Mouse (Mus musculus) CH12.LX (cell line): ENCODE measurements around the gene Ndufv3. TPM values are rescaled to one million over a fixed set of nuclear protein-coding genes. Genes with fewer than 3 reads are reported as not detected.
A peak's percentile ranks its signal among the peaks of the same experiment; 100 is the strongest.

Source experiments
- DNase-seq: peaks from one replicate; pipeline ENCODE4 v3.0.0-alpha.2; 2013; ENCODE audit errors: extremely low read depth
- H3K27ac ChIP-seq: 2 replicates; pipeline ENCODE4 v1.5.1; 2012; ENCODE audit warnings: low read depth, mild to moderate bottlenecking, control low read depth, moderate library complexity; ENCODE audit not compliant: insufficient read depth
- H3K27me3 ChIP-seq: replicated peaks from 2 replicates; pipeline ENCODE3; 2012; ENCODE audit warnings: inconsistent platforms
- H3K36me3 ChIP-seq, 2 experiments: replicated peaks in 1 of 2; 2 replicates each; pipeline versions ENCODE3 to v1.6.1; 2012; ENCODE audit warnings: inconsistent platforms in 1 of 2, low read length in 1 of 2, mild to moderate bottlenecking in 1 of 2, mixed read lengths in 1 of 2, moderate library complexity in 1 of 2; ENCODE audit not compliant: control insufficient read depth in 1 of 2, insufficient read depth in 1 of 2
- H3K4me1 ChIP-seq, 2 experiments: 2 replicates each; pipeline ENCODE4 v1.6.1; 2012; ENCODE audit warnings: inconsistent platforms in 1 of 2, moderate library complexity in 1 of 2; ENCODE audit not compliant: insufficient read depth in 2 of 2, control insufficient read depth in 1 of 2
- H3K4me2 ChIP-seq: 2 replicates; pipeline ENCODE4 v1.6.1; 2012; ENCODE audit warnings: low read depth, mild to moderate bottlenecking, control low read depth; ENCODE audit not compliant: poor library complexity, insufficient read depth, severe bottlenecking
- H3K4me3 ChIP-seq, 3 experiments: fragments of 150-350 bp in 1 of 3; sonication (generic) in 1 of 3; replicated peaks in 1 of 3; 2 replicates each; pipeline versions ENCODE3 to v1.5.1; 2011 to 2012; ENCODE audit warnings: low read depth in 2 of 3, low read length in 2 of 3, mild to moderate bottlenecking in 2 of 3, moderate library complexity in 2 of 3, control low read depth in 1 of 3, improper control_type of control experiment in 1 of 3, inconsistent platforms in 1 of 3, mixed read lengths in 1 of 3; ENCODE audit not compliant: poor library complexity in 1 of 3
- H3K79me2 ChIP-seq: replicated peaks from 2 replicates; pipeline ENCODE4 v1.6.1; 2012; ENCODE audit warnings: mild to moderate bottlenecking, moderate library complexity; ENCODE audit not compliant: control insufficient read depth, poor library complexity, insufficient read depth, severe bottlenecking; ENCODE audit errors: extremely low read depth
- H3K9ac ChIP-seq: 2 replicates; pipeline ENCODE4 v1.6.1; 2012; ENCODE audit warnings: low read depth, mild to moderate bottlenecking, control low read depth, moderate library complexity; ENCODE audit not compliant: insufficient read depth
- H3K9me3 ChIP-seq: replicated peaks from 2 replicates; pipeline ENCODE3; 2012; ENCODE audit warnings: low read length, inconsistent platforms, mixed read lengths
- BHLHE40 ChIP-seq: IDR thresholded peaks from 2 replicates; pipeline ENCODE4 v1.6.1; 2011; ENCODE audit warnings: mild to moderate bottlenecking, low read depth, low read length, improper control_type of control experiment
- CHD2 ChIP-seq: IDR thresholded peaks from 2 replicates; pipeline ENCODE4 v1.6.1; 2011; ENCODE audit warnings: low read length, improper control_type of control experiment
- ELF1 ChIP-seq: IDR thresholded peaks from 2 replicates; pipeline ENCODE4 v1.6.1; 2014; ENCODE audit warnings: low read depth, mild to moderate bottlenecking, inconsistent platforms, low read length, improper control_type of control experiment
- EP300 ChIP-seq: IDR thresholded peaks from 2 replicates; pipeline ENCODE4 v1.6.1; 2011; ENCODE audit warnings: low read length, improper control_type of control experiment
- HCFC1 ChIP-seq: IDR thresholded peaks from 2 replicates; pipeline ENCODE4 v1.6.1; 2012; ENCODE audit warnings: low read depth, mild to moderate bottlenecking, inconsistent platforms, low read length, improper control_type of control experiment
- MAX ChIP-seq: IDR thresholded peaks from 2 replicates; pipeline ENCODE4 v1.6.1; 2011; ENCODE audit warnings: low read length, improper control_type of control experiment
- MXI1 ChIP-seq: IDR thresholded peaks from 2 replicates; pipeline ENCODE4 v1.6.1; 2011; ENCODE audit warnings: mild to moderate bottlenecking, low read depth, low read length, improper control_type of control experiment
- MYC ChIP-seq: IDR thresholded peaks from 2 replicates; pipeline ENCODE4 v1.6.1; 2011; ENCODE audit warnings: low read depth, mild to moderate bottlenecking, improper control_type of control experiment, low read length
- NELFE ChIP-seq: IDR thresholded peaks from 2 replicates; pipeline ENCODE4 v1.6.1; 2011; ENCODE audit warnings: low read depth, low read length, improper control_type of control experiment
- POLR2A ChIP-seq: IDR thresholded peaks from 2 replicates; pipeline ENCODE4 v1.6.1; 2011; ENCODE audit warnings: low read depth, mild to moderate bottlenecking, improper control_type of control experiment, low read length
- POLR2AphosphoS2 ChIP-seq: IDR thresholded peaks from 2 replicates; pipeline ENCODE4 v1.6.1; 2011; ENCODE audit warnings: low read depth, low read length, improper control_type of control experiment
- RCOR1 ChIP-seq: conservative IDR thresholded peaks from 2 replicates; pipeline ENCODE4 v1.6.1; 2012; ENCODE audit warnings: low read depth, mild to moderate bottlenecking, inconsistent platforms, low read length, improper control_type of control experiment
- SIN3A ChIP-seq: IDR thresholded peaks from 2 replicates; pipeline ENCODE4 v1.6.1; 2012; ENCODE audit warnings: low read length, improper control_type of control experiment, inconsistent platforms
- TBP ChIP-seq: conservative IDR thresholded peaks from 2 replicates; pipeline ENCODE4 v1.6.1; 2011; ENCODE audit warnings: low read depth, low read length, improper control_type of control experiment
- TCF12 ChIP-seq: IDR thresholded peaks from 2 replicates; pipeline ENCODE4 v1.6.1; 2014; ENCODE audit warnings: low read depth, mild to moderate bottlenecking, inconsistent platforms, low read length, improper control_type of control experiment
- USF1 ChIP-seq: IDR thresholded peaks from 2 replicates; pipeline ENCODE4 v1.6.1; 2014; ENCODE audit warnings: low read depth, mild to moderate bottlenecking, inconsistent platforms, low read length, improper control_type of control experiment
- ZC3H11A ChIP-seq: IDR thresholded peaks from 2 replicates; pipeline ENCODE4 v1.6.1; 2012; ENCODE audit warnings: low read depth, mild to moderate bottlenecking, inconsistent platforms, low read length, improper control_type of control experiment
- ZKSCAN1 ChIP-seq: IDR thresholded peaks from 2 replicates; pipeline ENCODE4 v1.6.1; 2012; ENCODE audit warnings: low read depth, inconsistent platforms, low read length, improper control_type of control experiment, borderline replicate concordance
- ZMIZ1 ChIP-seq: IDR thresholded peaks from 2 replicates; pipeline ENCODE4 v1.6.1; 2012; ENCODE audit warnings: low read depth, mild to moderate bottlenecking, inconsistent platforms, low read length, improper control_type of control experiment
- dilution Hi-C: fragments of 300-500 bp; cut with MboI; formaldehyde crosslinking; loops from 2 replicates; pipeline ENCODE4 v1.14.3; 2020; ENCODE audit warnings: low sequenced_read_pairs; ENCODE audit not compliant: extremely low pct_unique_long_range_greater_than_20kb, extremely low pct_ligation_motif_present
- in situ Hi-C: fragments of 300-500 bp; cut with MboI; formaldehyde crosslinking; loops from 3 replicates; pipeline ENCODE4 v1.14.3; 2019; ENCODE audit warnings: low sequenced_read_pairs, low pct_ligation_motif_present, low pct_unique_long_range_greater_than_20kb, mixed read lengths
- polyA plus RNA-seq: library from polyadenylated mRNA; unstranded; fragments of >175 nt; gene quantifications from 2 replicates; pipeline ENCODE4 v1.2.1, GENCODE M21; 2012; ENCODE audit warnings: low read depth; ENCODE audit not compliant: insufficient read length
- total RNA-seq, 2 experiments: library from RNA; depleted of rRNA; stranded (reverse); fragments of 300-350 nt in 1 of 2; fragments of >200 nt in 1 of 2; gene quantifications; 2 replicates each; pipeline ENCODE4 v1.2.3; 2012 to 2014

Gene Ndufv3
- total and polyA plus RNA-seq, 3 experiments, result 292 to 409 (median 298) TPM

DNA sequence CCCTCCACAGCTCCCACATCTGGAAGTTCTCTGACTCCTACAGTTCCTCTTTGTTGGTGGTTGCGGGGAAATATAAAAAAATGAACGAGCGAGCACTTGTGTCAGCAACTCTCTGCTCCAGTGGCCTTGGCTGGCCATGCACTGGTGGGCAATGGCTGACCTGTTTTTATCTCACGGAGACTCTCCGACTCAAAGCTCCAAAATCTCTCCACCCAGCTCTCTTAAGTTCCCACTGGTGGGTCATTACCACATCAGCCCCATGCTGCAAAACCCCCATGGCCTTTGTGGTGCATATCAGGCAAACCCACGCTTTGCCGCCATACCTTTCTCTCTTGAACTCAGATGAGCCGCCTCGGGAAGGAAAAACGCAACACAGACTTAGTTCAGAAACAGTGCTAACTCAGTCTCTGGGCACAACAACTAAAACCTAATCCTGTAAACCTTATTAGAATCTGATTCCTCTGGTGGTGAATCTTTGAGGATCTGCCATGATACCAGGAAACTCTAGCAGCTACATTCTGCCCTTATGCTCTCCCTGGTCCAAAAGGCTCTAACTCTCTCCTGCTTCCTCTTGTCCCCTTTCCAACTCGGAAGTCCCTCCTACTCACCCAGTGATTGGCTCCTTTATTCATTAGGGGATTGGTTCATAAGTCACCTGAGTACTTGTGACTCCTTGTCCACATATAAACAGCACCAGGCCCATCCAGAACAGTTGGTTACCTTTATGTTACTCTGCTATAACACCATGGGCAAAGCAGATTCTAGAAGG is 39.3 kb downstream of the Ndufv3 start:
- peak overlapping the region; percentile 95 for H3K9ac ChIP-seq

DNA sequence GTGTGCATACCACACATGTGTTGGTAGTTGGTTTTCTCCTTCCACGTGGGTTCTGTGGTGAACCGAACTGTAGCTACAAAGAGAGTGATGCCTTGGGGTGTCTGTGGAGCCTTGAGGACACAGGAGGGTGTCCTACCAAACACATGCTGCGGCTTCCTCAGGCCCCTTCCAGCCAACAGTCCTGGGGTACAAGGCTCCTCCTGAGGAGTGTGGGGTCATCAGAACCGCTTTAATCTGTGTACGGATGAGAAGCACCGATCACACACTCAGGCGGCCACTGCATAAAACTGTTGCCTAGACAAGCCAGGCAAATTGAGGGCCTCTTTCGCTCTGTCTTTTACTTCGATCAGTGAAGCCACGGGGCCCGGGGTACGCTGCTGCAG is 43.7 kb downstream of the Ndufv3 start:
- TF ChIP-seq ZC3H11A, result no peak
- TF ChIP-seq MYC, result peak; percentile 40; the same call in 1 of the 2 replicates
- no peak for TF ChIP-seq SIN3A
- TF ChIP-seq HCFC1, result no peak
- TF ChIP-seq MXI1, result peak; percentile 34; the same call in 1 of the 2 replicates
- TF ChIP-seq EP300, result no peak
- TF ChIP-seq, all 38 proteins: peak for 2
- peaks cover 0 to 10% of the 10 kb centered on the region in 2 experiments for H3K36me3 ChIP-seq
- DNase-seq, result peak; percentile 26
- no peaks in the 10 kb centered on the region for H3K9me3 ChIP-seq
- peak overlapping the region; percentile 91 for H3K9ac ChIP-seq
- dilution Hi-C loops, result no loop called here
- H3K79me2 ChIP-seq, result peaks cover 28% of the 10 kb centered on the region
- H3K4me1 ChIP-seq, result peaks cover 7 to 33% of the 10 kb centered on the region in 2 experiments
- no peaks in the 10 kb centered on the region for H3K27me3 ChIP-seq
- H3K4me3 ChIP-seq, result peak overlapping the region; percentile 59 to 70 (median 61)
- peak overlapping the region; percentile 39 for H3K4me2 ChIP-seq
- in situ Hi-C loops, result no loop called here
- H3K27ac ChIP-seq, result peak overlapping the region; percentile 40

More for the DNA sequence above, 39.3 kb downstream of the Ndufv3 start:
- Histone ChIP-seq H3K27me3 (no peaks in the 10 kb centered on the region), H3K79me2 (peaks cover 6% of the 10 kb centered on the region; the same call in 1 of the 2 replicates), H3K4me3 (peak overlapping the region; percentile 65 to 92 (median 80)), H3K4me2 (peak overlapping the region; percentile 92), H3K4me1 (peaks cover 4 to 27% of the 10 kb centered on the region in 2 experiments; a peak in 3 of 4 replicates), H3K27ac (peak overlapping the region; percentile 26; the same call in 1 of the 2 replicates), H3K9me3 (no peaks in the 10 kb centered on the region), H3K36me3 (peaks cover 4 to 24% of the 10 kb centered on the region in 2 experiments)
- TF ChIP-seq USF1, result peak; percentile 28; the same call in 1 of the 2 replicates
- peak; percentile 76 for TF ChIP-seq MYC
- TF ChIP-seq HCFC1, result peak; percentile 67
- peak; percentile 65; the same call in 1 of the 2 replicates for TF ChIP-seq SIN3A
- no peak for TF ChIP-seq CHD2
- peak; percentile 85; the same call in 1 of the 2 replicates for TF ChIP-seq ZMIZ1
- peak; percentile 82 for TF ChIP-seq BHLHE40
- TF ChIP-seq TCF12, result peak; percentile 52; the same call in 1 of the 2 replicates
- TF ChIP-seq MAX, result no peak; the same call in 1 of the 2 replicates
- TF ChIP-seq POLR2A, result peak; percentile 96
- peak; percentile 93 for TF ChIP-seq POLR2AphosphoS2
- TF ChIP-seq NELFE, result peak; percentile 97
- TF ChIP-seq MXI1, result 0 out of 2 replicates have a peak, but pooled peaks have one; percentile 33
- peak; percentile 83 for TF ChIP-seq ELF1
- no peak for TF ChIP-seq ZKSCAN1
- no peak for TF ChIP-seq RCOR1
- peak; percentile 98 for TF ChIP-seq TBP
- dilution Hi-C loops, result no loop called here
- peak; percentile 85 for DNase-seq
- in situ Hi-C loops, result no loop called here
